ENCODE assay signal across 23 mouse cellular contexts in genomic region chr19:40322226-40322625, GRCm38 (mm10). TPM values are rescaled to one million over a fixed set of nuclear protein-coding genes. Genes with fewer than 3 reads are reported as not detected.
DNase-seq lines count a peak whose midpoint lies in the region; ATAC-seq and TF ChIP-seq lines count a peak whose summit lies in the region.
"Had no signal": no experiment of that assay in that cellular context is flagged by ENCODE, and none has a peak within 500 bp of the region (broad histone marks: within the 10 kb centered on the region; RNA-seq: fewer than 3 reads in every experiment).

No protein-coding gene starts in this region.

- no peak overlapping the region for H3K27ac ChIP-seq in forebrain, postnatal 0 days (ENCODE audit: low read depth, low read length)
- H3K27ac ChIP-seq in forebrain, embryonic 11.5 days (ENCODE audit: low read depth, low read length), result no peak overlapping the region
- no peak overlapping the region for H3K27ac ChIP-seq in midbrain, postnatal 0 days (ENCODE audit: low read depth, low read length)
- no peak overlapping the region for H3K27ac ChIP-seq in midbrain, embryonic 16.5 days (ENCODE audit: low read length)
- H3K27ac ChIP-seq in neural tube, embryonic 15.5 days (replicated peaks), result peak overlapping the region; percentile 61
- H3K27ac ChIP-seq: heart, embryonic 10.5 days; hindbrain, embryonic 14.5 days; kidney, embryonic 15.5 days; limb, embryonic 13.5 days; lung, embryonic 15.5 days had no signal

- no peak for DNase-seq in forebrain, postnatal 0 days
- DNase-seq in forebrain, embryonic 11.5 days (ENCODE audit: low spot score), result no peak
- no peak for DNase-seq in midbrain, postnatal 0 days (ENCODE audit: low spot score)
- DNase-seq in heart, adult 8-10 months (ENCODE audit: low spot score), result no peak
- DNase-seq: adrenal gland, postnatal 25 days; B cell, adult 2 months; cerebellum, adult 18-20 months; cerebellum, postnatal 10 days; gastrocnemius, postnatal 14 days; heart, postnatal 36 days; kidney, adult 18-20 months; kidney, postnatal 25 days; thymus, adult 2 months; thymus, postnatal 4 days had no signal

- H3K4me2 ChIP-seq in forebrain, postnatal 0 days (ENCODE audit: low read depth), result no peak overlapping the region
- H3K4me2 ChIP-seq in forebrain, embryonic 11.5 days (ENCODE audit: low read depth, low read length, severe bottlenecking), result no peak overlapping the region
- H3K4me2 ChIP-seq in midbrain, postnatal 0 days (ENCODE audit: low read depth, low read length, poor library complexity, severe bottlenecking), result no peak overlapping the region
- H3K4me2 ChIP-seq in midbrain, embryonic 16.5 days (ENCODE audit: low read length), result no peak overlapping the region
- H3K4me2 ChIP-seq in neural tube, embryonic 15.5 days, result no peak overlapping the region
- H3K4me2 ChIP-seq: hindbrain, embryonic 14.5 days; kidney, embryonic 15.5 days; limb, embryonic 13.5 days; liver, embryonic 11.5 days; lung, embryonic 15.5 days; midbrain, embryonic 11.5 days had no signal

- H3K9me3 ChIP-seq in forebrain, postnatal 0 days (ENCODE audit: low read length), result no peaks in the 10 kb centered on the region
- H3K9me3 ChIP-seq in forebrain, embryonic 11.5 days (ENCODE audit: control insufficient read depth, low read length), result no peaks in the 10 kb centered on the region
- no peaks in the 10 kb centered on the region for H3K9me3 ChIP-seq in midbrain, postnatal 0 days (ENCODE audit: low read length)
- H3K9me3 ChIP-seq in midbrain, embryonic 16.5 days (replicated peaks; ENCODE audit: control insufficient read depth, low read length, poor library complexity, severe bottlenecking), result no peaks in the 10 kb centered on the region
- H3K9me3 ChIP-seq in neural tube, embryonic 15.5 days (replicated peaks), result no peaks in the 10 kb centered on the region
- H3K9me3 ChIP-seq: heart, embryonic 10.5 days; kidney, embryonic 15.5 days; limb, embryonic 13.5 days; lung, embryonic 15.5 days had no signal

- H3K9ac ChIP-seq in forebrain, postnatal 0 days, result no peak overlapping the region
- no peak overlapping the region for H3K9ac ChIP-seq in forebrain, embryonic 11.5 days (ENCODE audit: low read length)
- H3K9ac ChIP-seq in midbrain, postnatal 0 days (replicated peaks; ENCODE audit: low read length, poor library complexity, severe bottlenecking), result no peak overlapping the region
- no peak overlapping the region for H3K9ac ChIP-seq in midbrain, embryonic 16.5 days (ENCODE audit: low read depth, low read length)
- no peak overlapping the region for H3K9ac ChIP-seq in neural tube, embryonic 15.5 days (replicated peaks)
- H3K9ac ChIP-seq: hindbrain, embryonic 14.5 days; kidney, embryonic 15.5 days; limb, embryonic 13.5 days; lung, embryonic 15.5 days had no signal

- H3K4me1 ChIP-seq in forebrain, postnatal 0 days (ENCODE audit: insufficient read depth), result no peaks in the 10 kb centered on the region
- H3K4me1 ChIP-seq in forebrain, embryonic 11.5 days (replicated peaks; ENCODE audit: control insufficient read depth, insufficient read depth, low read length), result no peaks in the 10 kb centered on the region
- H3K4me1 ChIP-seq in midbrain, postnatal 0 days (ENCODE audit: insufficient read depth, low read length), result no peaks in the 10 kb centered on the region
- no peaks in the 10 kb centered on the region for H3K4me1 ChIP-seq in midbrain, embryonic 16.5 days (ENCODE audit: control insufficient read depth, insufficient read depth, low read length)
- peaks cover 16% of the 10 kb centered on the region for H3K4me1 ChIP-seq in neural tube, embryonic 15.5 days
- H3K4me1 ChIP-seq: lung, embryonic 15.5 days had no signal

- no peaks in the 10 kb centered on the region for H3K27me3 ChIP-seq in forebrain, postnatal 0 days (ENCODE audit: insufficient read depth, low read length)
- no peaks in the 10 kb centered on the region for H3K27me3 ChIP-seq in forebrain, embryonic 11.5 days (ENCODE audit: control insufficient read depth, insufficient read depth, low read length)
- no peaks in the 10 kb centered on the region for H3K27me3 ChIP-seq in midbrain, postnatal 0 days (ENCODE audit: insufficient read depth, low read length)
- no peaks in the 10 kb centered on the region for H3K27me3 ChIP-seq in midbrain, embryonic 16.5 days (ENCODE audit: control insufficient read depth, insufficient read depth, low read depth, low read length)
- no peaks in the 10 kb centered on the region for H3K27me3 ChIP-seq in neural tube, embryonic 15.5 days (replicated peaks)
- H3K27me3 ChIP-seq: kidney, embryonic 15.5 days; limb, embryonic 13.5 days; lung, embryonic 15.5 days had no signal

- no peak for TF ChIP-seq CTCF in forebrain, postnatal 0 days (IDR thresholded peaks at IDR 0.05; ENCODE audit: low read depth)
- TF ChIP-seq CTCF in midbrain, postnatal 0 days (IDR thresholded peaks at IDR 0.05), result no peak

- peak; percentile 88 for ATAC-seq in forebrain, postnatal 0 days
- ATAC-seq in forebrain, embryonic 11.5 days (replicated peaks; ENCODE audit: low FRiP score), result no peak
- ATAC-seq in midbrain, postnatal 0 days (ENCODE audit: low FRiP score), result peak; percentile 59; the same call in 1 of the 2 replicates
- ATAC-seq in midbrain, embryonic 16.5 days, result no peak
- 0 out of 2 replicates have a peak, but pooled peaks have one; percentile 30 for ATAC-seq in neural tube, embryonic 15.5 days (ENCODE audit: low FRiP score)

- no peak overlapping the region for H3K4me3 ChIP-seq in forebrain, postnatal 0 days (ENCODE audit: low read depth, low read length)
- H3K4me3 ChIP-seq in forebrain, embryonic 11.5 days (ENCODE audit: low read depth, low read length), result no peak overlapping the region
- H3K4me3 ChIP-seq in midbrain, postnatal 0 days (ENCODE audit: low read depth, low read length), result no peak overlapping the region
- no peak overlapping the region for H3K4me3 ChIP-seq in midbrain, embryonic 16.5 days (ENCODE audit: low read depth, low read length)
- H3K4me3 ChIP-seq in neural tube, embryonic 15.5 days (replicated peaks), result no peak overlapping the region
- H3K4me3 ChIP-seq: heart, embryonic 10.5 days; kidney, embryonic 15.5 days; limb, embryonic 13.5 days; lung, embryonic 15.5 days had no signal

- WGBS in forebrain, postnatal 0 days, result 50% methylated on average over 3 of the region's 3 CpGs
- WGBS in forebrain, embryonic 11.5 days, result 88% methylated on average over 3 of the region's 3 CpGs
- 85% methylated on average over 3 of the region's 3 CpGs for WGBS in midbrain, postnatal 0 days
- whole genome bisulfite sequencing in midbrain, embryonic 16.5 days, result 74% methylated on average over 3 of the region's 3 CpGs
- WGBS in neural tube, embryonic 15.5 days, result 77% methylated on average over 3 of the region's 3 CpGs

- H3K36me3 ChIP-seq in forebrain, postnatal 0 days (ENCODE audit: insufficient read depth), result peaks cover 77% of the 10 kb centered on the region
- H3K36me3 ChIP-seq in forebrain, embryonic 11.5 days (ENCODE audit: control insufficient read depth, insufficient read depth, low read length), result no peaks in the 10 kb centered on the region
- peaks cover 47% of the 10 kb centered on the region for H3K36me3 ChIP-seq in midbrain, postnatal 0 days (ENCODE audit: insufficient read depth, low read length)
- H3K36me3 ChIP-seq in midbrain, embryonic 16.5 days (ENCODE audit: control insufficient read depth, insufficient read depth, low read length), result peaks cover 38% of the 10 kb centered on the region
- peaks cover 55% of the 10 kb centered on the region for H3K36me3 ChIP-seq in neural tube, embryonic 15.5 days

RNA-seq across cellular contexts. Expression of gene Pdlim1, which starts 50.6 kb away (rescaled TPM):
- 1.4 and 2.8 TPM in 2 replicates for total RNA-seq in forebrain, postnatal 0 days (2014; rRNA removed)
- 6.6 and 7.0 TPM in 2 replicates for polyA plus RNA-seq in forebrain, postnatal 0 days (2015; fragmentation: Nextera tagmentation; extraction: Ambion mirVana)
- 71.2 and 73.9 TPM in 2 replicates for polyA plus RNA-seq in forebrain, embryonic 11.5 days (2014; fragmentation: Nextera tagmentation; extraction: Ambion mirVana)
- 0.71 and 1.5 TPM in 2 replicates for total RNA-seq in midbrain, postnatal 0 days (2014; rRNA removed)
- polyA plus RNA-seq in midbrain, postnatal 0 days (2015; fragmentation: Nextera tagmentation; extraction: Ambion mirVana), result 4.4 and 4.5 TPM in 2 replicates
- 5.0 and 8.4 TPM in 2 replicates for polyA plus RNA-seq in midbrain, embryonic 16.5 days (2015; fragmentation: Nextera tagmentation; extraction: Ambion mirVana)
- polyA plus RNA-seq in neural tube, embryonic 15.5 days (2015; fragmentation: Nextera tagmentation; extraction: Ambion mirVana), result 12.8 and 117 TPM in 2 replicates
- 100 to 1,000 TPM; 114 to 157 (median 136) TPM for total RNA-seq in heart, adult 8-10 months (2022)

Comparison
In these comparisons a context has a peak if more than half of its experiments do, and no peak if none do; other contexts are left out.
1. ATAC-seq: peak in forebrain, postnatal 0 days (single experiment), midbrain, postnatal 0 days (single experiment) and neural tube, embryonic 15.5 days (single experiment); none in forebrain, embryonic 11.5 days (single experiment) and midbrain, embryonic 16.5 days (single experiment).